In genomic region chr2:181423834-181424233, GRCm38 (mm10) we compare ENCODE assay signal across 19 mouse cellular contexts. TPM values are rescaled to one million over a fixed set of nuclear protein-coding genes. Genes with fewer than 3 reads are reported as not detected.
A peak's percentile ranks its signal among the peaks of the same experiment; 100 is the strongest.
DNase-seq lines count a peak whose midpoint lies in the region; ATAC-seq lines count a peak whose summit lies in the region.
"Had no signal": no experiment of that assay in that cellular context is flagged by ENCODE, and none has a peak within 500 bp of the region (broad histone marks: within the 10 kb centered on the region; RNA-seq: fewer than 3 reads in every experiment).

No protein-coding gene starts in this region.

- no peak overlapping the region for H3K4me3 ChIP-seq in heart, embryonic 13.5 days
- no peak overlapping the region for H3K4me3 ChIP-seq in heart, embryonic 16.5 days (ENCODE audit: low read length)
- H3K4me3 ChIP-seq: embryonic facial prominence, embryonic 12.5 days; hindbrain, embryonic 13.5 days had no signal

- WGBS in heart, embryonic 13.5 days: 51% methylated on average over 9 of the region's 9 CpGs
- WGBS in heart, embryonic 16.5 days: 51% methylated on average over 9 of the region's 9 CpGs

- intact Hi-C loops in heart, postnatal 25 days (cut with DNase I): no loop called here
- intact Hi-C loops in heart, postnatal 14 days (cut with DNase I): no loop called here

- peaks cover 19% of the 10 kb centered on the region for H3K36me3 ChIP-seq in heart, embryonic 13.5 days
- peaks cover 9% of the 10 kb centered on the region for H3K36me3 ChIP-seq in heart, embryonic 16.5 days (ENCODE audit: control insufficient read depth, insufficient read depth)

- H3K27me3 ChIP-seq in heart, embryonic 13.5 days (replicated peaks): no peaks in the 10 kb centered on the region
- H3K27me3 ChIP-seq in heart, embryonic 16.5 days (ENCODE audit: control insufficient read depth, insufficient read depth, low read length): no peaks in the 10 kb centered on the region
- H3K27me3 ChIP-seq: CH12.LX; embryonic facial prominence, embryonic 12.5 days; hindbrain, embryonic 13.5 days had no signal

- no peaks in the 10 kb centered on the region for H3K9me3 ChIP-seq in heart, embryonic 13.5 days
- no peaks in the 10 kb centered on the region for H3K9me3 ChIP-seq in heart, embryonic 16.5 days (replicated peaks; ENCODE audit: control insufficient read depth, low read length)
- H3K9me3 ChIP-seq: embryonic facial prominence, embryonic 12.5 days; hindbrain, embryonic 13.5 days had no signal

- DNase-seq in heart, adult 18-20 months: peak; percentile 19 to 26
- no peak for DNase-seq in heart, postnatal 25 days (ENCODE audit: low spot score)
- no peak for DNase-seq in heart, postnatal 14 days
- DNase-seq in MN1 (ENCODE audit: low spot score) (peak; percentile 73), adipocyte (ENCODE audit: low spot score) (no peak)
- DNase-seq: adrenal gland, postnatal 25 days; cerebellum, adult 8-10 months; cerebellum, postnatal 25 days; gastrocnemius, postnatal 14 days; kidney, adult 11 months; kidney, adult 9 months had no signal

- ATAC-seq in heart, embryonic 13.5 days (ENCODE audit: extremely low read depth, insufficient number of reproducible peaks, low FRiP score, low TSS enrichment): no peak
- 0 out of 2 replicates have a peak, but pooled peaks have one; percentile 61 for ATAC-seq in heart, embryonic 16.5 days (replicated peaks; ENCODE audit: extremely low read depth, insufficient read depth, low FRiP score)
- ATAC-seq: forebrain, embryonic 16.5 days; hindbrain, postnatal 0 days had no signal

- peak overlapping the region; percentile 48; the same call in 1 of the 2 replicates for H3K27ac ChIP-seq in heart, embryonic 13.5 days (replicated peaks)
- H3K27ac ChIP-seq in heart, embryonic 16.5 days (ENCODE audit: low read length): no peak overlapping the region
- H3K27ac ChIP-seq: embryonic facial prominence, embryonic 12.5 days; hindbrain, embryonic 13.5 days; hindbrain, postnatal 0 days; kidney, postnatal 0 days had no signal

- no peak overlapping the region for H3K9ac ChIP-seq in heart, embryonic 13.5 days
- no peak overlapping the region for H3K9ac ChIP-seq in heart, embryonic 16.5 days (ENCODE audit: low read length)
- H3K9ac ChIP-seq: embryonic facial prominence, embryonic 12.5 days; hindbrain, embryonic 13.5 days had no signal

- H3K4me1 ChIP-seq in heart, embryonic 13.5 days: peaks cover 64% of the 10 kb centered on the region
- peaks cover 44% of the 10 kb centered on the region for H3K4me1 ChIP-seq in heart, embryonic 16.5 days (ENCODE audit: control insufficient read depth, insufficient read depth, low read length)
- H3K4me1 ChIP-seq: embryonic facial prominence, embryonic 12.5 days; hindbrain, embryonic 13.5 days had no signal

- peak overlapping the region; percentile 18; the same call in 1 of the 2 replicates for H3K4me2 ChIP-seq in heart, embryonic 13.5 days
- no peak overlapping the region for H3K4me2 ChIP-seq in heart, embryonic 16.5 days (ENCODE audit: low read depth, low read length)
- H3K4me2 ChIP-seq: embryonic facial prominence, embryonic 12.5 days; hindbrain, embryonic 13.5 days had no signal

RNA-seq across cellular contexts. Expression of gene Zbtb46, which starts 35.4 kb away (rescaled TPM):
- 10 to 100 TPM in 1 of 2 experiments, 1 to 10 TPM in 1; 9.4 to 11.2 TPM for total RNA-seq in heart, adult 18-20 months (2021)
- total RNA-seq in heart, postnatal 25 days (2021): 10 to 100 TPM; 10.1 to 14.2 TPM
- 10.6 TPM in 2 replicates for polyA plus RNA-seq in heart, embryonic 13.5 days (2015; fragmentation: Nextera tagmentation; extraction: Ambion mirVana)
- total RNA-seq in heart, postnatal 14 days (2021): 10 to 100 TPM; 13.8 to 14.4 TPM
- 9.8 and 10.3 TPM in 2 replicates for polyA plus RNA-seq in heart, embryonic 16.5 days (2015; fragmentation: Nextera tagmentation; extraction: Ambion mirVana)

RNA-seq across cellular contexts. Expression of gene Lime1, which starts 44.0 kb away (rescaled TPM):
- total RNA-seq in heart, adult 18-20 months (2021): 1 to 10 TPM; 3.3 to 6.3 TPM
- 1 to 10 TPM; 7.0 to 7.4 TPM for total RNA-seq in heart, postnatal 25 days (2021)
- polyA plus RNA-seq in heart, embryonic 13.5 days (2015; fragmentation: Nextera tagmentation; extraction: Ambion mirVana): 11.9 and 15.6 TPM in 2 replicates
- 1 to 10 TPM; 7.9 to 8.7 TPM for total RNA-seq in heart, postnatal 14 days (2021)
- polyA plus RNA-seq in heart, embryonic 16.5 days (2015; fragmentation: Nextera tagmentation; extraction: Ambion mirVana): 15.6 and 18.1 TPM in 2 replicates

RNA-seq across cellular contexts. Expression of gene Arfrp1, which starts 58.6 kb away (rescaled TPM):
- 10 to 100 TPM; 50.7 to 65.7 TPM for total RNA-seq in heart, adult 18-20 months (2021)
- total RNA-seq in heart, postnatal 25 days (2021): 10 to 100 TPM; 54.3 to 54.9 TPM
- polyA plus RNA-seq in heart, embryonic 13.5 days (2015; fragmentation: Nextera tagmentation; extraction: Ambion mirVana): 57.5 and 59.1 TPM in 2 replicates
- total RNA-seq in heart, postnatal 14 days (2021): 10 to 100 TPM; 43.9 to 44.0 TPM
- 63.0 and 65.7 TPM in 2 replicates for polyA plus RNA-seq in heart, embryonic 16.5 days (2015; fragmentation: Nextera tagmentation; extraction: Ambion mirVana)

RNA-seq across cellular contexts. Expression of gene Zgpat, which starts 59.1 kb away (rescaled TPM):
- total RNA-seq in heart, adult 18-20 months (2021): 10 to 100 TPM; 15.3 to 18.0 TPM
- 10 to 100 TPM; 18.3 to 21.2 TPM for total RNA-seq in heart, postnatal 25 days (2021)
- polyA plus RNA-seq in heart, embryonic 13.5 days (2015; fragmentation: Nextera tagmentation; extraction: Ambion mirVana): 23.3 and 26.7 TPM in 2 replicates
- total RNA-seq in heart, postnatal 14 days (2021): 10 to 100 TPM; 21.0 to 21.4 TPM
- 28.0 and 30.7 TPM in 2 replicates for polyA plus RNA-seq in heart, embryonic 16.5 days (2015; fragmentation: Nextera tagmentation; extraction: Ambion mirVana)

Comparison
In these comparisons a context has a peak if more than half of its experiments do, and no peak if none do; other contexts are left out.
1. DNase-seq: peak in heart, adult 18-20 months (2 of 2) and MN1 (single experiment); none in heart, postnatal 25 days (single experiment), heart, postnatal 14 days (0 of 2) and adipocyte (single experiment).